Mouse (Mus musculus) liver, embryonic 14.5 days (tissue): ENCODE results near the gene Zfp784. TPM values are rescaled to one million over a fixed set of nuclear protein-coding genes. Genes with fewer than 3 reads are reported as not detected.
A peak's percentile ranks its signal among the peaks of the same experiment; 100 is the strongest.

Experiments used
- ATAC-seq: fragments of 200-750 bp; cut with Nextera tagmentation; 2 replicates; pipeline ENCODE4 v1.8.0; 2017; ENCODE audit warnings: moderate number of reproducible peaks, mild to moderate bottlenecking, moderate library complexity; ENCODE audit not compliant: insufficient read depth
- DNase-seq, 3 experiments: peaks; one replicate each; pipeline ENCODE4 v3.0.0-alpha.2; 2012 to 2013; ENCODE audit warnings: low read depth in 3 of 3, low spot score in 3 of 3
- H3K27ac ChIP-seq: fragments of 300-500 bp; sonication (generic); 2 replicates; pipeline ENCODE4 v1.5.1; 2014; ENCODE audit warnings: moderate library complexity, mild to moderate bottlenecking, control low read depth, inconsistent platforms
- H3K27me3 ChIP-seq: fragments of 300-500 bp; sonication (generic); 2 replicates; pipeline ENCODE4 v1.6.1; 2014; ENCODE audit warnings: mild to moderate bottlenecking, low read length, moderate library complexity; ENCODE audit not compliant: control insufficient read depth, insufficient read depth
- H3K36me3 ChIP-seq: fragments of 300-500 bp; sonication (generic); replicated peaks from 2 replicates; pipeline ENCODE4 v1.6.1; 2014; ENCODE audit warnings: low read depth; ENCODE audit not compliant: control insufficient read depth, insufficient read depth
- H3K4me1 ChIP-seq, 2 experiments: fragments of 200-500 bp in 1 of 2; fragments of 300-500 bp in 1 of 2; sonication (generic) in 1 of 2; replicated peaks; 2 replicates each; pipeline ENCODE4 v1.6.1; 2012 to 2014; ENCODE audit warnings: antibody characterized with exemption in 1 of 2, inconsistent platforms in 1 of 2, low read length in 1 of 2; ENCODE audit not compliant: control insufficient read depth in 2 of 2, insufficient read depth in 2 of 2
- H3K4me2 ChIP-seq: fragments of 300-500 bp; sonication (generic); 2 replicates; pipeline ENCODE4 v1.6.1; 2014; ENCODE audit warnings: low read depth, mild to moderate bottlenecking, control low read depth, moderate library complexity
- H3K4me3 ChIP-seq, 2 experiments: fragments of 200-500 bp in 1 of 2; fragments of 300-500 bp in 1 of 2; sonication (generic) in 1 of 2; 2 replicates each; pipeline ENCODE4 v1.5.1; 2012 to 2014; ENCODE audit warnings: low read depth in 2 of 2, low read length in 2 of 2, mild to moderate bottlenecking in 2 of 2, control low read depth in 1 of 2, inconsistent platforms in 1 of 2, moderate library complexity in 1 of 2; ENCODE audit not compliant: insufficient read depth in 1 of 2
- H3K9ac ChIP-seq: fragments of 300-500 bp; sonication (generic); replicated peaks from 2 replicates; pipeline ENCODE4 v1.6.1; 2014; ENCODE audit warnings: mild to moderate bottlenecking, control low read depth, moderate library complexity
- H3K9me3 ChIP-seq: fragments of 300-500 bp; sonication (generic); 2 replicates; pipeline ENCODE4 v1.6.1; 2016; ENCODE audit warnings: low read length, mixed read lengths; ENCODE audit not compliant: control insufficient read depth
- CTCF ChIP-seq: IDR thresholded peaks from 2 replicates; pipeline ENCODE4 v1.5.1; 2016; ENCODE audit warnings: antibody characterized with exemption, low read depth, control low read depth
- EP300 ChIP-seq: IDR thresholded peaks from 2 replicates; pipeline ENCODE4 v1.6.1; 2016; ENCODE audit warnings: antibody characterized with exemption, low read depth
- WGBS: fragments of 180-500 bp; shearing (Covaris S2); extraction: QIAGEN DNeasy Blood & Tissue Kit; methylation state at CpG from one replicate; pipeline ENCODE4 v1.1.7; 2014; ENCODE audit not compliant: insufficient replicate concordance; 5-methylcytosine and 5-hydroxymethylcytosine counted together
- polyA plus RNA-seq, 2 experiments: library from polyadenylated mRNA; depleted of rRNA in 1 of 2; stranded (reverse) in 1 of 2; unstranded in 1 of 2; fragments of >200 nt; fragmentation: Nextera tagmentation in 1 of 2; extraction: Ambion mirVana in 1 of 2; gene quantifications; 2 replicates each; pipeline versions ENCODE4 v1.2.1 to v1.2.3; 2012 to 2014

The Zfp784 gene
- polyA plus RNA-seq, 2 experiments: 0.96 to 1.0 TPM

DNA sequence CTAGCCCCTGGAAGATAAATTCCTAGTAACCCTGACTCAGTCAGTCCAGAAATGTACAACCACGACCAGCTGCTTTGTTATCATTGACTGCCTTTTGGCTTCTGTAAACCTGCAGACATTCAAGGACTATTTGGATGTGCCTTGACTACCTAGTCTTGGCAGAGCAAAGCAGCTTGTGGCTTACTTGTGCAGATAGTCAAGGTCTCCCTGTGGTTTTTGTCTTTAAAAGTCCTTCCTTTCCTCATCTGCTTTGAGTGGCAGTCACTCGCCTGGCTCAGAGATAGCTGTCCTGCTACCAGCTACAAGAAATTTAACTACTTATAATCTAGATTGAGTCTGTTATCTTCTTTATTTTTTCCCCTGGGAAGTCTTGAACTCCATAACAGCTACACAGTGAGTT lies 6.7 kb upstream of the Zfp784 start:
- ATAC-seq (no peak), DNase-seq (no peak)
- no peak for TF ChIP-seq CTCF
- no peak for TF ChIP-seq EP300
- peaks cover 6% of the 10 kb centered on the region for H3K27me3 ChIP-seq
- H3K4me2 ChIP-seq: no peak overlapping the region
- 11% methylated on average over 2 of the region's 2 CpGs for WGBS
- peaks cover 0 to 2% of the 10 kb centered on the region in 2 experiments; a peak in 1 of 4 replicates for H3K4me1 ChIP-seq
- no peak overlapping the region for H3K4me3 ChIP-seq
- no peak overlapping the region for H3K27ac ChIP-seq
- no peak overlapping the region for H3K9ac ChIP-seq
- no peaks in the 10 kb centered on the region for H3K9me3 ChIP-seq
- H3K36me3 ChIP-seq: no peaks in the 10 kb centered on the region

DNA sequence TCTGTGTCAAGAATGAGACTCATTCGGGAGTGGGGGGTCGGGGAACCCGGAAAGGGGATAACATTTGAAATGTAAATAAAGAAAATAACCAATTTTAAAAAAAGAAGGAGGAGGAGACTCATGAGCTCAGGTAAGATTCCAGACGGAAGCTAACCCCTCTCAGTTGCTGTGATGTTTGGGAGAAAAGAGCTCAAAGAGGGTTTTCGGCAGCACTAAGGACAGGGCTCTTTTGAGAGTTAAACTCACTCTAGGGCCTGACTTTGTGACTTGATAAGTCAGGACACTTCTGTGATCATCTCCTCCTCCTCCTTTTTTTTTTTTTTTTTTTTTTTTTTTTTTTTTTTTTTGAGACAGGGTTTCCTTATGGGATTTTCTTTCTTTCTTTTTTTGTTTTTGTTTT lies 694 bp upstream of the Zfp784 start:
- 26% methylated on average over 5 of the region's 5 CpGs for WGBS
- H3K27ac ChIP-seq: peak overlapping the region; percentile 84
- H3K27me3 ChIP-seq: no peaks in the 10 kb centered on the region

DNA sequence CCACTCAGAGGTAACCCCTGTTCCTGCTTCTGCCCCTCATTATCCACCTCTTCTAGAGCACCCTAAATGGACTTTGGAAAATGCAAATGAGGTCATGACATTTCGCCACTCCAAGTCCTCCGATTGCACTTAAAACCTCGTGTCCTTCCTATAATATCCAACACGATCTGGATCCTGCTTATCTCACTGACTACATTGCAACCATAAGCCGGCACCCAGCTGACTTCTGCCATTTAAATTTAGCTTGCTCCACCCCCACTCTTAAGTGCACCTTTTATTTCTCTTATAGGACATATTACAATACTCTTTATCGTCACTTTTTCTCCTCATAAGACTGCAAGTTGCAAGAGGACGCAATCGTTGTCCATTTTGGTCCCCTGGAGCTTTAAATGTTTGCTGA lies 779 bp downstream of the Zfp784 start:
- no peaks in the 10 kb centered on the region for H3K27me3 ChIP-seq
- no peak overlapping the region for H3K9ac ChIP-seq
- no peaks in the 10 kb centered on the region for H3K9me3 ChIP-seq
- H3K4me2 ChIP-seq: peak overlapping the region; percentile 57
- H3K4me3 ChIP-seq: peak overlapping the region in 1 of 2 experiments; percentile 85; a peak in 1 of 4 replicates
- WGBS: 64% methylated on average over 8 of the region's 8 CpGs
- TF ChIP-seq EP300 (no peak), CTCF (no peak)
- peak overlapping the region; percentile 84 for H3K27ac ChIP-seq
- ATAC-seq (no peak), DNase-seq (no peak)
- H3K4me1 ChIP-seq: peaks cover 9 to 17% of the 10 kb centered on the region in 2 experiments
- no peaks in the 10 kb centered on the region for H3K36me3 ChIP-seq

More for the DNA sequence above, 694 bp upstream of the Zfp784 start:
- peak overlapping the region; percentile 86 for H3K9ac ChIP-seq
- H3K4me3 ChIP-seq: peak overlapping the region; percentile 82 to 85
- TF ChIP-seq CTCF: no peak
- TF ChIP-seq EP300: no peak
- H3K36me3 ChIP-seq: no peaks in the 10 kb centered on the region
- DNase-seq: peak in 1 of 3 experiments; percentile 31
- peaks cover 9 to 17% of the 10 kb centered on the region in 2 experiments for H3K4me1 ChIP-seq
- ATAC-seq: no peak
- H3K4me2 ChIP-seq: peak overlapping the region; percentile 57
- no peaks in the 10 kb centered on the region for H3K9me3 ChIP-seq

DNA sequence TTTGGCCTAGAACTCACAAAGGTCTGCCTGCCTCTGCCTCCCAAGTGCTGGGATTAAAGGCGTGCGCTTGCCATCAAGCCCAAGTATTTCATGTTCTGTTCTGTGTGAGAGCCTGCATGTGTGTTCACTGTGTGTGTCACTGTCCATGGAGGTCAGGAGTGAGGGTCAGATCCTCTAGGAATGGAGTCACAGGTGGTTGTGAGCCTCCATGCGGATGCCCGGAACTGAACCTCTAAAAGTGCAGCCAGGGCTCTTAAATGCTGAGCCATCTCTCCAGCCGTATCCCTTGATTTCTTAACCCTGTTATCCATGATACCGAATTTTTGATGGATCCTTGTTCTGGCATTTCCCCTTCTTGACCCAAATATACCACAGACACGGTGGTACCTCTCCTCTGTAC lies 1.2 kb downstream of the Zfp784 start:
- WGBS: 83% methylated on average over 7 of the region's 7 CpGs
- Histone ChIP-seq H3K27ac (no peak overlapping the region), H3K4me1 (peaks cover 9 to 17% of the 10 kb centered on the region in 2 experiments), H3K36me3 (peaks cover 3% of the 10 kb centered on the region), H3K4me3 (no peak overlapping the region), H3K4me2 (no peak overlapping the region), H3K9ac (no peak overlapping the region), H3K27me3 (no peaks in the 10 kb centered on the region), H3K9me3 (no peaks in the 10 kb centered on the region)
- TF ChIP-seq CTCF (no peak), EP300 (no peak)
- DNase-seq: no peak
- ATAC-seq: no peak

DNA sequence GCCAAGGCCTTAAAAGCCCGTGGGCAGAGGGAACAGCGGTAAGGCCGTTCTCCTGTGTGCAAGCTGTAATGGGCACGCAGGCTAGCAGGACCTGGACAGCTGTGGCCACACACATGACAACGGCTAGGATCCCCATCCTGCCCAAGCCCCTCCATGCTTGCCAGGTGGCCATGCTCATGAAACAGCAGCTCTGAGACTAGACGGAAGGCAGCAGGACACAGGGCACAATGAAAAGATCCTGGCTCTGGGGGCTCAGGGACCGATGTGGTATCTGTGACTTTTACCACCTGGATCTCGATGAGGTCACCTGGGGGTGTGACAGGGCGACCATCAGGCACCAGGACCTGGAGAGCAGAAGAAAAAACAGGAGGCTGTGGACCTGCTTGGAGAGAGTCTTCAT lies 2.1 kb downstream of the Zfp784 start:
- Histone ChIP-seq H3K9me3 (peaks cover 5% of the 10 kb centered on the region), H3K36me3 (peaks cover 12% of the 10 kb centered on the region)
- no peak for DNase-seq

More for the DNA sequence above, 2.1 kb downstream of the Zfp784 start:
- no peak for ATAC-seq
- no peak overlapping the region for H3K4me2 ChIP-seq
- no peak overlapping the region for H3K27ac ChIP-seq
- no peak for TF ChIP-seq CTCF
- peaks cover 9 to 17% of the 10 kb centered on the region in 2 experiments for H3K4me1 ChIP-seq
- 76% methylated on average over 9 of the region's 9 CpGs for WGBS
- no peak overlapping the region for H3K4me3 ChIP-seq
- H3K27me3 ChIP-seq: no peaks in the 10 kb centered on the region
- no peak overlapping the region for H3K9ac ChIP-seq
